Mouse (Mus musculus) kidney, adult 10 weeks (tissue): ENCODE measurements around the gene Prl8a1. TPM values are rescaled to one million over a fixed set of nuclear protein-coding genes. Genes with fewer than 3 reads are reported as not detected.

Experiments used
- polyA plus RNA-seq: library from polyadenylated mRNA; stranded (reverse); fragments of 350-450 nt; fragmentation: Illumina TruSeq; extraction: RNeasy Lipid Tissue Mini Kit (QIAGEN cat#74804); gene quantifications from one replicate; pipeline ENCODE4 v1.2.3, GENCODE M21; 2014; ENCODE audit warnings: low read depth, low replicate concordance

Prl8a1 gene
- not detected for polyA plus RNA-seq

GRCm38 (mm10) chr13:27582071-27582470 lies at the start of gene Prl8a1:
TSS of gene Prl8a1 (minus strand) at chr13:27582171.

GRCm38 (mm10) chr13:27610482-27610881 lies 28.5 kb upstream of the Prl8a1 start, which contains the start of gene Prl7b1:
TSS of gene Prl7b1 (minus strand) at chr13:27610582.

GRCm38 (mm10) chr13:27564506-27564905 lies 17.5 kb downstream of the Prl8a1 start, which contains the start of gene Prl8a9:
TSS of gene Prl8a9 (minus strand) at chr13:27564606.

Other genes with a start within 250 kb of the Prl8a1 start
- gene Prl8a2, start 236.5 kb downstream of the Prl8a1 start, polyA plus RNA-seq, result not detected
- gene Prl2b1, start 191.3 kb downstream of the Prl8a1 start, polyA plus RNA-seq, result not detected
- gene Prl8a6, start 143.5 kb downstream of the Prl8a1 start, polyA plus RNA-seq, result not detected
- gene Prl8a8, start 69.0 kb downstream of the Prl8a1 start, polyA plus RNA-seq, result not detected
- gene Prl8a9, start 17.6 kb downstream of the Prl8a1 start, polyA plus RNA-seq, result not detected
- gene Prl7b1, start 28.4 kb upstream of the Prl8a1 start, polyA plus RNA-seq, result not detected
- gene Prl7a1, start 60.3 kb upstream of the Prl8a1 start, polyA plus RNA-seq, result not detected
- not detected for gene Prl7a2, start 85.9 kb upstream of the Prl8a1 start, polyA plus RNA-seq
- gene Prl7d1, start 134.6 kb upstream of the Prl8a1 start, polyA plus RNA-seq, result not detected
- not detected for gene Prl7c1, start 198.6 kb upstream of the Prl8a1 start, polyA plus RNA-seq
- gene Prl2a1, start 219.5 kb upstream of the Prl8a1 start, polyA plus RNA-seq, result not detected